Mouse (Mus musculus) small intestine, adult 2 months (tissue): ENCODE results near the gene Farsa.
A peak's percentile ranks its signal among the peaks of the same experiment; 100 is the strongest.

Experiments used
- CTCF ChIP-seq: fragments of 200-500 bp; IDR thresholded peaks from 2 replicates; pipeline ENCODE4 v1.5.1; 2012; ENCODE audit warnings: low read depth, mild to moderate bottlenecking, control low read depth, inconsistent platforms, low read length, moderate library complexity, mixed read lengths; ENCODE audit not compliant: insufficient replicate concordance, insufficient read length; ENCODE audit errors: extremely low read depth
- POLR2A ChIP-seq: fragments of 200-500 bp; IDR thresholded peaks from 2 replicates; pipeline ENCODE4 v1.6.1; 2012; ENCODE audit warnings: low read depth, mild to moderate bottlenecking, control low read depth, inconsistent platforms, low read length, moderate library complexity

DNA sequence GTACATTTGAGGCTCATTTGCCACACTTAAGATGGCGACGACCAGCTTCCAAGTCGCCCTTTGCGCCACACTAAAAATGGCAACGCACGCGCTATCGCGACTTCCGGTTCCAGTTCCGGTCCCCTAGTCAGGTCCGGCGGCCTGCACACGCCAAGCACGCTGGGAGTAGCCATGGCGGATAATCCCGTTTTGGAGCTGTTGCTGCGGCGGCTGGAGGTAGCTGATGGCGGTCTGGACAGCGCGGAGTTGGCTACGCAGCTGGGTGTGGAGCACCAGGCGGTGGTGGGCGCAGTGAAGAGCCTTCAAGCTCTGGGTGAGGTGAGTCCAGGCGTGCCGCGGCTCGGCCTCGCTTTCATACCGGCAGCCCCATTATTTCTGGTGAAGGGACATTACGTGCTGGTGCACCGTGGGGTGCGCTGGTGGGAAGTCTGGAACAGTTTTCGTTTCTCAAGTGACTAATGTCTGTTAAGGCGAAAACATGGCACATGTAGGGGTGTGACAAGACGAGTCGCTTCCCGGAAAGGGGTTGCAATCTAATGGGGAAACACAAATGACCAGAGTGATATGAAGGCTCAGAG lies at the start of gene Farsa:
- TF ChIP-seq CTCF (0 out of 2 replicates have a peak, but pooled peaks have one; percentile 13), POLR2A (peak; percentile 87)
